Mouse (Mus musculus) limb, embryonic 13.5 days (tissue): ENCODE data around the gene Rbl2. TPM values are rescaled to one million over a fixed set of nuclear protein-coding genes. Genes with fewer than 3 reads are reported as not detected.

Experiments
- polyA plus RNA-seq: library from polyadenylated mRNA; unstranded; fragments of >200 nt; fragmentation: Nextera tagmentation; extraction: Ambion mirVana; gene quantifications from 2 replicates; pipeline ENCODE4 v1.2.1, GENCODE M21; 2015

Rbl2 gene
- polyA plus RNA-seq, 1 experiment from 2014 or later: 15.8 TPM

Other genes starting within 250 kb of the Rbl2 start
- 108 TPM in 2 replicates for gene Chd9, start 241.7 kb upstream of the Rbl2 start, polyA plus RNA-seq
- gene Aktip, start 129.9 kb downstream of the Rbl2 start, polyA plus RNA-seq: 53.4 and 55.2 TPM in 2 replicates
- 16.4 and 19.1 TPM in 2 replicates for gene Rpgrip1l, start 243.2 kb downstream of the Rbl2 start, polyA plus RNA-seq
- 98.8 and 106 TPM in 2 replicates for gene Fto, start 243.5 kb downstream of the Rbl2 start, polyA plus RNA-seq